Mouse (Mus musculus) R1 (cell line): ENCODE measurements around the gene Clcn3.

Experiments used
- DNase-seq: peaks from one replicate; pipeline ENCODE4 v3.0.0-alpha.2; 2018; ENCODE audit warnings: low read depth, low spot score

Gene Clcn3

DNA sequence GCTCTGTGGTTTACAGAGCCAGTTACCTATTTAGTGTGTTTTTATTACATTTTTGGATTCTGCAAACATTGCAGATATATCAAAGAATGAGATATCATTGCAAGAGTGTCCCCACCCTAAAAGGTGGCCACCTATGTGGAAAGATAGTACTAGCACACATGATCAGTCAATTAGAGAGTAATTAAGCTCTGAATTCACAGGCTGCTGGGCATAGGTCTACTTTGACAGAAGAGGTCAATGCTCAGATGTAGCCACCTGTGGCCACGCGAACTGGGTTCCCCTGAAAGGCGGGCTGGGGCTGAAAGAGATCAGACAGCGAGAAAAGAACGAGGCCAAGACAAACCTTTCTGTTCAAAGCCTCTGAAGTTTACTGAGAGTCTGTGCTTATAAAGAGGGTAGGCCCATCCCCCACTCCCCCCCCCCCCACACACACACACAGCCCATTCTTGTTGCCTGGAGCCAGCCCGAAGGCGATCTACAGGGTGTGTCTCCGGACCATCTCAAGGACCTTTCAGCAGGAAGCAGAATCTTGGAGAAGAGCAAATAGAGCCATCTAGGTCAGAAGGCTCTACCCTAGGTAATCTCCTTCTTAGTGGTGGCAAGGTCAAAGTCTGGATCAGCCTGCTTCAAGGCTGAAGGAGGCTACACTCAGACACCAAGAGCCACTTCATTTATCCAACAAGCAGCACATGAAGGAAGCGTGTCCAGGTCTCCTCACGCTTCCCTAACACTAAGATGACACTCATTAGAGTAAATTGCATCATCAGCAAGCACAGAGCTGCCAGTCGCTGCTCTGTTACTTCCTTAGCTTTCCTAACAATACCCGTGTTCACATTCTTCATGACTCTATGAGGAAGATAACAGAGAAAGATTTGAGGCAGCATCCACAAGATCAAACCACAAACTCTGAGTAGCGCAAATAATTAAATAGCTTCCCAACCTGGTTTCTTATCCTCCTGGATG lies 112.6 kb downstream of the Clcn3 start:
- peak; percentile 41 for DNase-seq

GRCm38 (mm10) chr8:60869761-60870160 lies 113.3 kb downstream of the Clcn3 start:
- DNase-seq, result no peak

DNA sequence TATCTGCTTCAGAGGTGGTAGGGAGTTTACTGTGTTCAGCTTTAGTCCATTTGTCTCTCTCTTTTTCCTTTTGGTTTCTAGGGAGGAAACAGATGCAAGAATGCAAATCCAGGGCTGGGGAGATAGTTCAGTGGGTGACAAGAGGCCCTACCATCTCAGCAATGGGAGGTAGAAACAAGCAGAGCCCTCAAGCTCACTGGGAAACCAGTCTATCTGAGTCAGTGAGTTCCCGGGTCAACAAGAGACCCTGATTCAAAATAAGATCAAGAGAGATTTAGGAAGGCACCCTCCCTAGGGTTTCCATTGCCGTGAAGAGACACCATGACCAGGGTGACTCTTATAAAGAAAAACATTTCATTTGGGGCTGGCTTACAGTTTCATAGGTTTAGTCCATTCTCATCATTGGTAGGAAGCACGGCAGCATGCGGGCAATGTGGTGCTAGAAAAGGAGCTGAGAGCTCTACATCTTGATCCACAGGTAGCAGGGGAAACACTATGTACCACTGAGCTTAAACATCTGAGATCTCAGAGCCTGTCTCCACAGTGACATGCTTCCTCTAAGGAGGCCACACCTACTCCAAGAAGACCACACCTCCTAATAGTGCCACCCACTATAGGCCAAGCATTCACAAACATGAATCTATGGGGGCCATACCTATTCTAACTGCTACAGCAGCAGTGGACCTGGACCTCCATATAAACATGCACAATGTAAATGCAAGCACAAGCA lies 114.7 kb downstream of the Clcn3 start:
- DNase-seq, result no peak

- no peak for DNase-seq
These were observed 115.5 kb downstream of the Clcn3 start for GRCm38 (mm10) chr8:60867468-60868115.

- peak; percentile 78 for DNase-seq
These were observed 117.5 kb downstream of the Clcn3 start for GRCm38 (mm10) chr8:60865504-60866114.

GRCm38 (mm10) chr8:60864875-60865274 lies 118.2 kb downstream of the Clcn3 start:
- DNase-seq, result no peak

DNA sequence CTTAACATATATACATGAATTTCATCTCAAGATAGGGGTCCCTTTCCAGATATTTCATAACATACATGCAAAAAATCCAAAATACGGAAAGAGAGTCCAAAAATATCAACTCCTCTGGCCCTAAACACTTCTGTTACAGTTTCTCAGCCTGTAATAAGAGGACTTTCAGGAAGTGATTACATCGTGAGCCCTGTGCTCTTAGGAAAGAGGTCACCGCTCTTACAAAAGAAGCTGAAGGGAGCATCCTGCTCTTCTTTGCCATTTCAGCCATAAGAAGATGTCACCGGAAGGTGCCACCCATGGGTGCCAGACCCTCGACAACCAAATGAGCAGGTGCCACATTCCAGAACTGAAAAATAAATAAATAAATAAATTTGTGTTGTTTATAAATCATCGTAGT lies 121.3 kb downstream of the Clcn3 start:
- no peak for DNase-seq

DNA sequence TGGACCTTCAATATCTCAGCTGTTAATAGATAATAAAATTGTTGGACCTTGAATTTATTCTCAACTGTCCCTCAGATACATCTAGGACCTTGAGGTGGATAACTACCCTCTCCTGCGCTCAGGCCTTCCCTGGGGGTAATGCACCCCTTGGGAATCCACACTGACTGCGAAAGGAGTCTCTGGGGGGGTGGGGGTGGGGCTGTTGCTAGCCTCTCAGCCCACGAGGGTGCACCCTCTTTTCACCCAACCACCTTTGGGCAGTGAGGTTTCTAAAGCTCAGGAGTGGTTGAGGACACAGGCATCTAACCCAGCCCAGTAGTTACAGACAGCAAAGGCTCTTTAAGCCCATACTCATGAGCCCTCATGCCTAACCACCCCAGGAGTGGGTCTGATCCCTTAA lies 122.4 kb downstream of the Clcn3 start:
- no peak for DNase-seq
